Mouse (Mus musculus): ENCODE measurements around the gene Usp25.

- TF ChIP-seq POLR2A (IDR thresholded peaks at IDR 0.05; ENCODE audit: low read depth, low read length) (no peak), CTCF (IDR thresholded peaks at IDR 0.05; ENCODE audit: borderline replicate concordance, insufficient read depth, low read length) (no peak)
These were observed 1.1 kb downstream of the Usp25 start for GRCm38 (mm10) chr16:77014321-77015211.
